In the genomic region with DNA sequence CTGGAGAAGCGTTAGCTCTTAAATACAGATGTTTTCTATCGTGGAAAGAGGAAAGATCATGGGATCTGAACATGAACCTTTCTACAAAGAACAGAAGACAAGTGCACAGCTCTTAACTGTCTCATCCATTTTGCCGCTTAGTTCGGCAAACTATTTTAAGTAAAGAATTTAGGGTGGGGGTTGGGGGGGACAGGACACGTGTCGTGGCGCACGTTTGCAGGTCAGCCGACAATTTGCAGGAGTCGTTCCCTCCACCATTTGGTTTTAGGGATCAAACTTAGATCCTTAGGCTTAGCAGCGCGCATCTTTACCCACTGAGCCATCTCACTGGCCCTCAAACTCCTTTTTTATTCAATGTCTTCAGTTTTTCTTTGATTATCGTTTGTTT, we compare ENCODE assay signal across 8 mouse cellular contexts. TPM values are rescaled to one million over a fixed set of nuclear protein-coding genes. Genes with fewer than 3 reads are reported as not detected.
A peak's percentile ranks its signal among the peaks of the same experiment; 100 is the strongest.
DNase-seq lines count a peak whose midpoint lies in the region; ATAC-seq and TF ChIP-seq lines count a peak whose summit lies in the region.

No protein-coding gene starts in this region.

- no peaks in the 10 kb centered on the region for H3K9me3 ChIP-seq in lung, postnatal 0 days (ENCODE audit: low read length)
- H3K9me3 ChIP-seq in forebrain, embryonic 10.5 days: no peaks in the 10 kb centered on the region
- H3K9me3 ChIP-seq in intestine, postnatal 0 days (ENCODE audit: control insufficient read depth): no peaks in the 10 kb centered on the region
- no peaks in the 10 kb centered on the region for H3K9me3 ChIP-seq in neural tube, embryonic 15.5 days (replicated peaks)

- ATAC-seq in lung, postnatal 0 days: no peak
- no peak for ATAC-seq in intestine, postnatal 0 days
- no peak for ATAC-seq in neural tube, embryonic 15.5 days (ENCODE audit: low FRiP score)
- ATAC-seq in cerebellum, adult (ENCODE audit: insufficient number of reproducible peaks, low FRiP score, low TSS enrichment): no peak

- 0% methylated on average over 13 of the region's 13 CpGs for WGBS in lung, postnatal 0 days
- 1% methylated on average over 13 of the region's 13 CpGs for WGBS in forebrain, embryonic 10.5 days
- WGBS in intestine, postnatal 0 days: 2% methylated on average over 13 of the region's 13 CpGs
- 1% methylated on average over 13 of the region's 13 CpGs for WGBS in neural tube, embryonic 15.5 days

- peak overlapping the region; percentile 87 for H3K4me3 ChIP-seq in lung, postnatal 0 days (ENCODE audit: low read depth, low read length)
- peak overlapping the region; percentile 94 for H3K4me3 ChIP-seq in forebrain, embryonic 10.5 days
- peak overlapping the region; percentile 90 for H3K4me3 ChIP-seq in intestine, postnatal 0 days (ENCODE audit: low read depth, low read length)
- peak overlapping the region; percentile 91 for H3K4me3 ChIP-seq in neural tube, embryonic 15.5 days (replicated peaks)

- peak overlapping the region; percentile 98 for H3K27ac ChIP-seq in lung, postnatal 0 days (ENCODE audit: low read length)
- H3K27ac ChIP-seq in forebrain, embryonic 10.5 days: peak overlapping the region; percentile 100
- peak overlapping the region; percentile 99 for H3K27ac ChIP-seq in intestine, postnatal 0 days (ENCODE audit: low read depth, low read length)
- H3K27ac ChIP-seq in neural tube, embryonic 15.5 days (replicated peaks): peak overlapping the region; percentile 99

- H3K4me2 ChIP-seq in lung, postnatal 0 days (replicated peaks; ENCODE audit: low read depth, low read length): peak overlapping the region; percentile 71
- peak overlapping the region; percentile 76 for H3K4me2 ChIP-seq in intestine, postnatal 0 days (replicated peaks; ENCODE audit: low read depth)
- H3K4me2 ChIP-seq in neural tube, embryonic 15.5 days: peak overlapping the region; percentile 71

- no peaks in the 10 kb centered on the region for H3K27me3 ChIP-seq in lung, postnatal 0 days (replicated peaks; ENCODE audit: insufficient read depth, low read length)
- no peaks in the 10 kb centered on the region for H3K27me3 ChIP-seq in forebrain, embryonic 10.5 days (ENCODE audit: poor library complexity, severe bottlenecking)
- no peaks in the 10 kb centered on the region for H3K27me3 ChIP-seq in intestine, postnatal 0 days (replicated peaks; ENCODE audit: control insufficient read depth, insufficient read depth, low read length)
- no peaks in the 10 kb centered on the region for H3K27me3 ChIP-seq in neural tube, embryonic 15.5 days (replicated peaks)

- no peak for DNase-seq in lung, postnatal 0 days (ENCODE audit: low spot score)
- no peak for DNase-seq in lung, postnatal 10 days
- DNase-seq in forebrain, embryonic 10.5 days (ENCODE audit: extremely low spot score, low spot score): no peak
- no peak for DNase-seq in frontal cortex, adult 2 months (ENCODE audit: extremely low spot score in 1 of 2, low spot score in 1 of 2)
- DNase-seq in gastrocnemius, adult 8-10 months (ENCODE audit: low spot score in 2 of 2): no peak

- peaks cover 17% of the 10 kb centered on the region for H3K4me1 ChIP-seq in lung, postnatal 0 days (ENCODE audit: insufficient read depth, low read depth, low read length)
- peaks cover 90% of the 10 kb centered on the region for H3K4me1 ChIP-seq in forebrain, embryonic 10.5 days
- H3K4me1 ChIP-seq in intestine, postnatal 0 days (replicated peaks; ENCODE audit: control insufficient read depth, insufficient read depth, low read length): peaks cover 5% of the 10 kb centered on the region; the same call in 1 of the 2 replicates
- H3K4me1 ChIP-seq in neural tube, embryonic 15.5 days: peaks cover 41% of the 10 kb centered on the region

- no peak for TF ChIP-seq EP300 in lung, postnatal 0 days (IDR thresholded peaks at IDR 0.05)

- H3K9ac ChIP-seq in lung, postnatal 0 days (replicated peaks; ENCODE audit: low read depth): peak overlapping the region; percentile 89
- peak overlapping the region; percentile 91 for H3K9ac ChIP-seq in intestine, postnatal 0 days (ENCODE audit: low read depth, low read length)
- peak overlapping the region; percentile 93; the same call in 1 of the 2 replicates for H3K9ac ChIP-seq in neural tube, embryonic 15.5 days (replicated peaks)

- TF ChIP-seq CTCF in lung, postnatal 0 days (IDR thresholded peaks at IDR 0.05): no peak
- TF ChIP-seq CTCF in intestine, postnatal 0 days (IDR thresholded peaks at IDR 0.05; ENCODE audit: low read depth): no peak

- no peaks in the 10 kb centered on the region for H3K36me3 ChIP-seq in lung, postnatal 0 days (ENCODE audit: insufficient read depth, low read length)
- no peaks in the 10 kb centered on the region for H3K36me3 ChIP-seq in forebrain, embryonic 10.5 days (replicated peaks)
- no peaks in the 10 kb centered on the region for H3K36me3 ChIP-seq in intestine, postnatal 0 days (ENCODE audit: control insufficient read depth, insufficient read depth)
- H3K36me3 ChIP-seq in neural tube, embryonic 15.5 days: no peaks in the 10 kb centered on the region

RNA-seq across cellular contexts. Expression of gene Zfp609, which starts 0.6 kb away (rescaled TPM):
- 4.8 and 5.0 TPM in 2 replicates for polyA plus RNA-seq in lung, postnatal 0 days (2015; fragmentation: Nextera tagmentation; extraction: Ambion mirVana)
- polyA plus RNA-seq in forebrain, embryonic 10.5 days (2016; fragmentation: Nextera tagmentation; extraction: Ambion mirVana): 8.2 and 8.3 TPM in 2 replicates
- polyA plus RNA-seq in intestine, postnatal 0 days (2015; fragmentation: Nextera tagmentation; extraction: Ambion mirVana): 3.1 and 3.7 TPM in 2 replicates
- 6.8 and 7.1 TPM in 2 replicates for polyA plus RNA-seq in neural tube, embryonic 15.5 days (2015; fragmentation: Nextera tagmentation; extraction: Ambion mirVana)
- polyA plus RNA-seq in frontal cortex, adult 2 months (2012; rRNA removed): 19.2 and 19.7 TPM in 2 replicates
- total RNA-seq in gastrocnemius, adult 8-10 months (2022): 10 to 100 TPM; 15.8 to 18.8 (median 17.6) TPM
